Mouse (Mus musculus): Measurements from ENCODE around the gene Retnla. TPM values are rescaled to one million over a fixed set of nuclear protein-coding genes. Genes with fewer than 3 reads are reported as not detected.
"Not testable (repeated sequence)": the region's sequence is repeated elsewhere in the genome, so short reads cannot be mapped to it uniquely, and the experiment has no call there.

Retnla gene
- total RNA-seq (2022) = 1 to 10 TPM; 2.1 to 7.1 (median 3.3) TPM

- DNase-seq (ENCODE audit: low spot score in 2 of 2) = no peak
Measured at GRCm38 (mm10) chr16:48842266-48842665, at the start of gene Retnla. Gene Retnla (plus strand): TSS chr16:48842551.

DNA sequence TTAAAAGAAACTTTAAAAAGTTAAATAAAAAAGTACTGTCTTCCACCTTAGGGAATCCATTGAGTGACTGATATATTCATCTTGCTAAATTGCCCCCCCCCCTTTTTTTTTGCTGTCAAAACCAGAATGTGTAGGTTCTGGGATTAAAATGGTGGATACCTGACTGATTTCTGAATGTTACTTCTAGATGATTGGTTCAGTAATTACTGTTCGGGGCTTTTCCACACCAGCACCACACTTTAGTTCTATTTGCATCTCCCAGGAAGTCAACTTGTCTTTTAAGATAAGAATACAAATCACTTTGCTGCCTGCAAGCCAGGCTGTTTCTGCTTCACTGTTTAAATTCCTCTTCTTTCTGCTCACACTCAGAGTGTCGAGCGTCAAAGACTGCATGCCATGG, 44.1 kb upstream of the Retnla start:
- DNase-seq (ENCODE audit: low spot score in 2 of 2) = no peak

DNA sequence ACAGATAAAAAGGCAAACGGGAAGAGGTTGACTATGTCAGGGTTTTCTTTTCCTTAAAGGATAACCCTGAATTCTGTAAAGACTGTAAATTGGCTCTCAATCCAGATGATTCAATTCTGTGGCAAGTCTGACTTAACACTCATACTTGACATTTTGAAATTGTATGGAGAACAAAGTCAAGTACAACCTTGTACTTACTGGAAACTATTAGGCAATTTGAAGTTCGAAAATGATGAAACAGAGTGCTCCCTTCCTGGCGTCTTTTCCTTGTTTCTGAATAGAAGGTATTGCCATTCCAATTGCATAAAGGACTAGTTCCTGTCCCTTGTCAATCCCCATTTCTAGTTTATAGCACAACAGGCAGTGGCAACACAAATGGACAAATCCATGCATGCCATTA, 42.9 kb upstream of the Retnla start:
- no peak for DNase-seq (ENCODE audit: low spot score in 2 of 2)

DNA sequence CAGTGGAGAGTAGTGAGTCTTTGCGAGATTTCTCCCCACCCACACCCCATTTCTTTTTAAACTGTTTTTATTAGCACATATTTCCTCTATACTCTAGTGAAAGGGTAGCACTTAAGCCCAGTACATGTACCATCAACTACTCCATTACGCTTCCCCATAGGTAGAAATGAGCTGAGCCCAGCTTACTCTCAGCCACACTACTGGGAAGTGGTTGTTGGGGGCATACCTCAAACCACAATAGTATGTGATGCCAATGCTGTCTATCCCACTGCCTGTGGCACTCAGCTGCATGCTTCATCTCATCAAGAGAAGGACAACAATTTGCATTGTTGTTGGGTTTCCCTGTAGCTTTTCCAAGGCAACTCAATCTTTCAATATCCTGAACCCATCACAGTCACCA, 41.4 kb upstream of the Retnla start:
- no peak for DNase-seq (ENCODE audit: low spot score in 2 of 2)

GRCm38 (mm10) chr16:48805412-48805811, 36.9 kb upstream of the Retnla start:
- DNase-seq (ENCODE audit: low spot score in 2 of 2) = no peak

GRCm38 (mm10) chr16:48806521-48806920, 35.8 kb upstream of the Retnla start:
- DNase-seq (ENCODE audit: low spot score in 2 of 2) = no peak

GRCm38 (mm10) chr16:48809374-48809773, 33.0 kb upstream of the Retnla start:
- no peak for DNase-seq (ENCODE audit: low spot score in 2 of 2)

DNA sequence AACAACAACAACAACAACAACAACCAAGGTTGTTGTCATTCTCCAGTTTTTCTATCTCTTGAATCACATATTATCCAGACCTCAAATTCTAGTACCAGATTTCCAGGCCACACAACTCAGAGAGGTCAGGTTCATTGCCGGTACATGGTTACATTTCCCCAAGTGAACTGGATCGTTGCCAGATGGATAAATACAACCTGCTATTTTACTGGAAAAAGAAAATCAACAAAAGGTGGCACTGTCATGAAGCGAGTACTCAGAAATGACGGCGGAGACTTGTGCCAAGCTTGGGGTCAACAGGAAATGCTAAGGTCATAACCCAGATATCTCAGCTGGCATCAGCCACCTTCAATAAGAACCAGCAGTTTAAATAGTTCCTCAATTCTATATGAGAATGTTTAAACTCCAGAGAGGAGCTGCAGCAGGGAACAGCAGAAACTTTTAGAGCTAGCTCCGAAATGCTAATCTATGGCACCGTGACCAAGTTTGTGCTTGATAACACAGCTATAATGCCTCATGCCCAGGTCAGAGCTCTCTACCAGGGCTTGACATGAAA, 30.4 kb upstream of the Retnla start:
- no peak for DNase-seq (ENCODE audit: low spot score in 2 of 2)

DNA sequence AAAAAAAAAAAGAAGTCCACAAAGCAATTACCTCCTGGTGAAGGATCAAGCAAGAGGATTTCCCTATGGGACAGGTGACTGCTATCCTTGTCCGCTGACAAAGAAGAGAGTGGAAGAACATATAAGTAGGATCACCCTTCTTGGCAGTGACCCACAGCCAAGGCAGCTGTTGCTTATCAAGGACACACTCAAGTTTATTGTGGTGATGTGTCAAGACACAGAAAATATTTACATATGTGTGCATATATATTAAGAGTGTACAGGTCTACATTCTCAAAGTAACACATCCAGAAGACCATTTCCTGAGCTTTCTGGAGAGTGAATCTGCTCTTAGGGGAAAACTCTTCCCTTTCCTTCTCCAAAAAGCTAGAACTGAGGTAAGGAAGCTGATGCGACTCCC, 25.7 kb upstream of the Retnla start, which contains the start of gene Retnlb:
Gene Retnlb, plus strand, starts transcription at position 162 of the 400 bp plus-strand sequence.
- DNase-seq (ENCODE audit: low spot score in 2 of 2) = no peak

DNA sequence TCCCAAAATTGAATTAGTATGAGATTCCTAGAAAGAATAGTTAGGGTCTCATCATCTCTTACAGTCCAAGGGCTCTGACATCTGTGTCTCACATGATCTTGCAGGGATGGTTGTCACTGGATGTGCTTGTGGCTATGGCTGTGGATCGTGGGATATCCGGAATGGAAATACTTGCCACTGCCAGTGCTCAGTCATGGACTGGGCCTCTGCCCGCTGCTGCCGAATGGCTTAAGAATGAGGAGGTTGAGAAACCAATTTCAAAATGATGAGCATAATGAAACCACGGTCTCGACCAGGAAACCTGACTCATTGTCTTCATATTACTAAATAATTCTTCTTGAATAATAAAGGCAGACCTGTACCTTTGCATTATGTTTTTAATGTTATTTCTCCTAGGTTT, 23.8 kb upstream of the Retnla start:
- no peak for DNase-seq (ENCODE audit: low spot score in 2 of 2)

DNA sequence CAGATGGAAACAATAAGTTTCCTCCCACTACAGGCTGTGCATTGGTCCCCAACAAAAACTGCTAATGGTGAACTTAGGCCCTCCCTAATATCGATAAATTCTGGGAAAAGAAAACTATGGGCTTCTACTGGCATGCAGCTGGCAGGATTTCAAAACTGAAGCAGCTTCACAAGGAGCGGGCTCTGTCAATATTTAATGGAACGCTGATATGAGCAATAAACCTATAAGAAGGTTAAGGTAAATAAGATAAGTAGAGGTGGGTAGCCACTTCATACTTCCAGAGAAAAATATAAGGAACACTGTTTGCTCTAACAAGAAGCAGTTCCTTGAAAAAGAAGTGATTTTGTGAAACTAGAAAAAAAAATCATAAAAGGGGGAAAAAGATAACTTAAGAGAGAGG, 15.9 kb upstream of the Retnla start:
- DNase-seq (ENCODE audit: low spot score in 2 of 2) = no peak

DNA sequence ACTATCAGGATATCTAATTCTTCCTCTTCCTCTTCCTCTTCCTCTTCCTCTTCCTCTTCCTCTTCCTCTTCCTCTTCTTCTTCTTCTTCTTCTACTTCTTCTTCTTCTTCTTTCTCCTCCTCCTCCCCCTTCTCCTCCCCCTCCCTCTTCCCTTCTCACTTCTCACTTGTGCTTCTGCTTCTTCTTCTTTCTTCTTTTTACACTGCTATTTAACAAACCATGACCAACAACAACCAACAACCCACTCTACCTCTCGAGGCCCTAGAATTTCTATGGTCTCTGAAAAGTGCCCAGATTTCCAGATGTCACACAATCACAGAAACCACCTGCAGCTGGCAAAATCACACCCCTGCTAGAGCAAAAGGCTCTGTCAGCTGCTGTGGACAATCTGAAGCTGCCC, 14.7 kb upstream of the Retnla start:
- DNase-seq (ENCODE audit: low spot score in 2 of 2) = no peak

DNA sequence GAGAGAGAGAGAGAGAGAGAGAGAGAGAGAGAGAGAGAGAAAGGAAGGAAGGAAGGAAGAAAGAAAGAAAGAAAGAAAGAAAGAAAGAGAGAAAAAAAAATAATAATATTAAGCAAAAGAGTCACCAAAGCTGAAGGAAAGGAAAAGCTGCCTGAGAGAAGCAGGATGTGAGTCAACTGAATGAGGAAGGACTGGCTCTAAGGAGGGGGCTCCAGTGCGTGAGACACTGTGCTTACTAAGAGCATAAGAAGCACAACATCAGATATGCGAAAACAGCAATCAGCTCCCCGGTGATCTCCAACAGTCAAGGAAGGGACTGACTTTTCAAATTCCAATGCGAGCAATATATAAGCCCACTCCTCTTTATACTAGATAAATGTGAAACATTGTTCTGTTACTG, 13.3 kb upstream of the Retnla start:
- no peak for DNase-seq (ENCODE audit: low spot score in 2 of 2)

GRCm38 (mm10) chr16:48832055-48832454, 10.3 kb upstream of the Retnla start:
- DNase-seq (ENCODE audit: low spot score in 2 of 2) = no peak

GRCm38 (mm10) chr16:48833626-48834025, 8.7 kb upstream of the Retnla start:
- DNase-seq (ENCODE audit: low spot score in 2 of 2) = not testable (repeated sequence)

GRCm38 (mm10) chr16:48843671-48844386, 1.5 kb downstream of the Retnla start:
- no peak for DNase-seq (ENCODE audit: low spot score in 2 of 2)

GRCm38 (mm10) chr16:48865004-48865403, 22.7 kb downstream of the Retnla start:
- not testable (repeated sequence) for DNase-seq (ENCODE audit: low spot score in 2 of 2)

DNA sequence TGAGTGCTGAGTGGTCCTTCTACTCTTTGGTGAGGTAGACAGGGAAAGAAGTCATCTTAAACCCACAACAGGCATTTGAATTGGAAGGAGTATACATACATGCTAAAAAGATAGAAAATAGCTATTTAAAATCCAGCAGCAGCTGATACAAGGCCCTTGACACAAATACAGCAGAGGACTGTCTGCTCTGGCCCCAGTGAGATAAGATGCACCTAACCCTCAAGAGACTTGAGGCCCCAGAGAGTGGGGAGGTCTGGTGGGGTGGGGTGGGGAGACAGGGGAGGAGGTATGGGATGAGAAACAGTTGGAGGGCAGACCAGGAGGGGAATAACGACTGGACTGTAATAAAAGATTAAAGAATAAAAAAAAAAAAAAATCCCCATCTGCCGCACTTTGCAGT, 25.3 kb downstream of the Retnla start:
- no peak for DNase-seq (ENCODE audit: low spot score in 2 of 2)

DNA sequence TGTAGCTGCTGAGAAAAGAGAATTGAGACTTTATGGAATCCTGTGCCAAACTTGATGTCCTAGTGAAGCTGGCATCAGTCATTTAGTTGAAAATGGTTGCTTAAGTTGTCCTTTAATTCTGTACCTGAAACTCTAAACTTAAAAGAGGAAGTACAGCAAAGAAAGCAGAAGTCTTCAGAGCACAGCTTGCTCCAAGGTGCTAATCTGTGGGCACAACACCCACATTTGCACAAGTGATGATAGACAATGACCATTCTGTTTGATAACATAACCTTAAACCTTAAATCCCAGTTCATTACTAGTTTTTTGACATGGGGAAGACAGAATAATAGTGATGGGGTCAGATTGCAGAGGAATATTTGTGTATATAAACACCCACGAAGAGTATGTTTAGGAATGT, 26.3 kb downstream of the Retnla start:
- DNase-seq (ENCODE audit: low spot score in 2 of 2) = no peak

DNA sequence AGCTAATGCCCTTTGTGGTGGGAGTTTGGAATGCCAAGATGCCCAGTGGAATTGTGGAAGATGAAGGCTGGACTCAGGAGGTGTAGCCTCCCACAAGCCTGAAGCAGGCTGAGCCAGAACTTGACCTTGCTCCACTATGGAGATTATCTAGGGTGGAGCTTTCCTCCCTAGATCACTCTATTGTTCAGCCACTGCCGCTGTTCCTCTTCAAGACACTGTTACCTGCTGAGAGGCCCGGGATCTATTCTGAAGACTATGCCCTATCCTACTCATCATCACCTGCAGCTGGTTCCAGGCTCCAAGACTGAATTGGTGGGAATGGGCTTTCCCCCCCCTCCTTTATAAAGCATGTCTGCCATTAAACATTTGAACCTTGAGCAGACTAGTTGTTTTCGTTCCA, 27.3 kb downstream of the Retnla start:
- DNase-seq (ENCODE audit: low spot score in 2 of 2) = no peak

DNA sequence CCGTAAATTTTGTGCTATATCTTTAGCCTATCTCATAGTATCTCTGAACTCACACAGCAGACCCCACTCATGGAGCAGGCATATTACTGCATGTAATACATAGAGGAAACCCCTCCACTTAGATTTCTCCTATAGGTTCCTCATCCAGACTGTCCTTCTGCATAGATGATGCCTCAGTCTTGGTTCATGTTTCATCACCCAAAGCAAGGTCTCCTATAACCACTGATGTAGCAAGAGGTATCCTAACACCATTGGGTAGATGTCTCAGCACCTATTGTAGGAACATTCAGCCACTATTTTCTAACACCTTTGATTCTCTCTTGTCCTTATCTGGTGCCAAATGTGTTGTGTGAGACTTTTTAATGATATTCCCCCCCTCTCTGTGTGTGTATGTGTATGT, 29.4 kb downstream of the Retnla start:
- DNase-seq (ENCODE audit: low spot score in 2 of 2) = no peak

- no peak for DNase-seq (ENCODE audit: low spot score in 2 of 2)
Measured at GRCm38 (mm10) chr16:48872321-48872720, 30.0 kb downstream of the Retnla start, which contains the start of gene Retnlg. Gene Retnlg (plus strand): TSS chr16:48872621.

GRCm38 (mm10) chr16:48890733-48891132, 48.4 kb downstream of the Retnla start:
- DNase-seq (ENCODE audit: low spot score in 2 of 2) = no peak

All from gastrocnemius, adult 8-10 months (tissue).